Mouse (Mus musculus) CH12F3 (cell line): Measurements from ENCODE around the gene Cntd1.

Experiments used
- in situ Hi-C: fragments of 300-500 bp; cut with MboI; formaldehyde crosslinking; loops from 2 replicates; pipeline ENCODE4 v1.14.3; 2020; ENCODE audit warnings: low sequenced_read_pairs

The Cntd1 gene

GRCm38 (mm10) chr11:101253613-101254389 lies 25.0 kb upstream of the Cntd1 start, which contains the start of gene Vps25:
Gene Vps25, plus strand, starts transcription at chr11:101253707.
- in situ Hi-C loops = loop anchor here (5.0 kb wide), 1 partner anchor 36 kb away; no protein-coding TSS in a partner anchor

DNA sequence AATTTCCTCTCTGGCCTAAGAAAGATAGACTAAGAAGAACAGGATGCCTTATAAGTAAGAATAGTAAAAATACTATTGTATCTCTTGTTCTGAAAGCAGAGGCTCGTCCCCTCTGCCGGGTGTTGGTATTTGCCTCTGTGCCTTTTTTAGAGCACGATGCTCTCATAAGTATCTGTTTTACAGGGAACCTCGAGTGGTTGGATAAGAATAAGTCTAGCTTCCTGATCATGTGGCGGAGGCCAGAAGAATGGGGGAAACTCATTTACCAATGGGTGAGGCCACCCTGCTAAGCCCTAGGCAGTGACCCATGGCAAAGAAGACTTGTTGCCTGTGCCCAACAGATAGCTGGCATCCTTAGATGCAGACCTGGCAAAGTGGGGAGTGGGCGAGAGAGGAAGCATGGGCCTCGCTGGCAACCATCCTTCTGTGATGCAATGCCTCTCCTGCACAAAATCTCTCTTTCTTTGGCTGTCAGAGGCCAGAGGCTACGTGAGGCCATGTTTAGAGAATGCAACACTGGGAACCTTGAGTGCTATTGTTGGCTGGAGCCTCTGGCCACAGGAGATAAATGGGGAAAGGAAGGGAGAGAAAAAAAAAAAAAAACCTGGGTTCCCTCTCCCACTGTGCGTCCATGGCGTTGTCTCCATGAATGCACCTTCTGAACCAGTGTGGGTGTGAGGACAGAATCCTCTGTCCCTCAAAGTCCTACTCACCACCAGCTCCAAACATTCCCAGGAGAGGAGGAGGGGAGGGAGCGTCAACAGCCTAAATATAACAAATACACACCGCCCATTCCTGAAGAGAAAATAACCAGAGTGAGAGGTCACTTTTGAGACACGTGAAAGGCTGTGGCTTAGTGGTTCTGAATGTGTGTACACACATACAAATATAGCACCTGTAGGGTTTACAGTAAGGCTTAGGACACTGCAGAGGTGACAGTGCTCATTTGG lies 22.7 kb upstream of the Cntd1 start:
- in situ Hi-C loops = no loop called here

- in situ Hi-C loops = no loop called here
Measured at GRCm38 (mm10) chr11:101259261-101259712, 19.5 kb upstream of the Cntd1 start.

DNA sequence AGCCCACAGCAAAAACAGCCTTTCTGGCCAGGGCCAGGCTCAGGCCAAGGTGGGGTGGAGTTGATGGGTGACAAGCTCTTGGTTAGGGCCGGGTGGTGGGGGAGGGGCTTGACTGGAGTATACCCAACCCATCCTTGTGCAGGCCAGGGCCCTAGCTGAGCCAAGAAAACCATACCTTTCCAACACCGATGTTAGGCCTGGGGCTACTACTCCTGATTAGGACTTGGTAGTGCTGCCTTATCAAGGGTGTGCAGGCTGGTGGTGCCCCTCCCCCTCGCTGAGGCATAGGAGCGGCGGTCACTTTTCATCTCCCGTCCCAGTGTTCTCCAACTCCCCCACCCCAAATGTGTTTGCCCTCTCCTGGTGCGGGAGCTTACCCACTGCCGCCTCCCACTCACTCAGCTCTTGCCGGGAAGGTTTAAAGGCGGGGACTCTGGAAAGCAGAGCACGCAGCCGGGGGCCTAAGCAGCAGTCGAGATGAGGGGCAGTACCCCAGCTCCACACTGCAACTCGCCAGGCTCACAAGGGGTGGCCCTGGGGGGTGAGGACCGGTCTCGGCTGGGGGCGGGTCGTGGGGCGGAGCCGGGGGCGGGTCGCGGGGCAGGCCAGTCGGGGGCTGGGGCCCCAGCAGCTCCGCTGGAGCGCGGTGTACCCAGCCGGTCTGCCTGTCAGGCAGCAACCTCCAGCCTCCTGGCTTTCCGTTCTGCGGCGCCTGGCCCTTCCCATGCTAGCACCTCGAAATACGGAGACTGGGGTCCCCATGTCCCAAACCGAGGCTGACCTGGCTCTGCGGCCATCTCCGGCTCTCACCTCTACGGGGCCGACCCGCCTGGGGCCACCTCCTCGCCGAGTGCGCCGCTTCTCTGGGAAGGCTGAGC lies 18.6 kb upstream of the Cntd1 start, which contains the start of gene Wnk4:
Gene Wnk4 (plus strand): TSS at position 620 of the 878 bp plus-strand sequence.
- in situ Hi-C loops = no loop called here

DNA sequence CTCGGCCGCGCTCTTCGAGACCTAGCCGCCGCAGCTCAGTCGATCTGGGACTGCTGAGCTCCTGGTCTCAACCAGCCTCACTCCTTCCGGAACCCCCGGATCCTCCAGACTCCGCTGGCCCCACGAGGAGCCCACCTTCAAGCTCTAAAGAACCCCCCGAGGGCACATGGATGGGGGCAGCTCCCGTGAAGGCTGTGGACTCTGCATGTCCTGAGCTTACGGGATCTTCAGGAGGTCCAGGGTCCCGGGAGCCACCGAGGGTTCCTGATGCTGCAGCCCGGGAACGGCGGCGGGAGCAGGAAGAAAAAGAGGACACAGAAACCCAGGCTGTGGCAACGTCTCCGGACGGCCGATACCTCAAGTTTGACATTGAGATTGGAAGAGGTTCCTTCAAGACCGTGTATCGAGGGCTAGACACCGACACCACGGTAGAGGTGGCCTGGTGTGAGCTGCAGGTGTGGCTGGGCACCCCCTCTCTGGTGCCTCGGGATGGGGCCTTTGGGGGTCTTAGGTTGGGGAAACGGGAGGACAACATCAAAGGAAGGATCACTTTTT lies 17.9 kb upstream of the Cntd1 start:
- in situ Hi-C loops = no loop called here

- in situ Hi-C loops = no loop called here
Measured at GRCm38 (mm10) chr11:101262272-101262967, 16.4 kb upstream of the Cntd1 start.

DNA sequence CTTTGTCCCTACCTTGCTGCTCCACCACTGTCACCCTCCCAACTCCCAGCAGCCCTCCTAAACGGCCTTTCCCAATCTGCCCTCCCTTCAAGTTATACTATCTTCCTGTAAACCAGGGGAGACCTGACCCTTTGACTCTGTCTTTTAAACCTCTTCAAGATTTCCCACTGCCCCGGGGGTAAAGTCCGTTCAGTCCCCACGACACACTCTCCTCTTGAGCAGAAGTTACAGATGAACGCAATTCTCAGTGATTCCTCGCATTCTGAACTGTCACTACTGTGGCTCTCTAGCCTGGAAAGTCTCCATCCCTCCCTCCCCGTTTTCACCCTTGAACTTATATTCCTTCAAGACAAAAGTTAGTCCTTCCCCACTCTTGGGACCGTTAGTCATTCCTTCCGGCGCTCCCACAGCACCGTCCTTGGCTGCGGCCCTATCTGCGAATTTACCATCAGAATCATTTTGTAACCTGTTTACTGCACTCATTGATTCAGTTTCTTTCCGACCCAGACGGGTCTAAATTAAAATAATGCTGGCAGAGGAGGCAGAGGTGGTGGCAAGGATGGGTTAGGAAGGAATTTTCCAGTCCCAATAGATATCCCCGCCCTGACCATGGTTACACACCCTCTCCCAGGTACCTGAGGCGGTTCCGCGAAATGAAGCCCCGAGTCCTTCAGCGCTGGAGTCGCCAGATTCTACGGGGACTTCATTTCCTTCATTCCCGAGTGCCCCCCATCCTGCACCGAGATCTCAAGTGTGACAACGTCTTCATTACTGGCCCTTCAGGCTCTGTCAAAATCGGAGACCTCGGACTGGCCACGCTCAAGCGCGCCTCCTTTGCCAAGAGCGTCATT lies 15.4 kb upstream of the Cntd1 start:
- in situ Hi-C loops = no loop called here

DNA sequence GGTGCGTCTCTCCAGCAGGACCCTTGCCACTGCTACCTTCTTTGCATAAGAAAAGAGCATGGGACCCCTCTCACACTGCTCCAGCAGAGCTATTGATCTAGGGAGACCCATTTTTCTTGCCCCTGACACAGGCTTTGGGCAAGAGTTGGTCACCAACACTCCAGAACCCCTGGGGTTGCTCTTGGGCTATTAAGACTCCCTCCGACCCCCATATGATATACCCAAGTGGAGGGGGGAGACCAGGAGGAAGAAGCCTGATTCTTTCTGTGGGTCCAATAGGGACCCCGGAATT lies 14.9 kb upstream of the Cntd1 start:
- in situ Hi-C loops = no loop called here

DNA sequence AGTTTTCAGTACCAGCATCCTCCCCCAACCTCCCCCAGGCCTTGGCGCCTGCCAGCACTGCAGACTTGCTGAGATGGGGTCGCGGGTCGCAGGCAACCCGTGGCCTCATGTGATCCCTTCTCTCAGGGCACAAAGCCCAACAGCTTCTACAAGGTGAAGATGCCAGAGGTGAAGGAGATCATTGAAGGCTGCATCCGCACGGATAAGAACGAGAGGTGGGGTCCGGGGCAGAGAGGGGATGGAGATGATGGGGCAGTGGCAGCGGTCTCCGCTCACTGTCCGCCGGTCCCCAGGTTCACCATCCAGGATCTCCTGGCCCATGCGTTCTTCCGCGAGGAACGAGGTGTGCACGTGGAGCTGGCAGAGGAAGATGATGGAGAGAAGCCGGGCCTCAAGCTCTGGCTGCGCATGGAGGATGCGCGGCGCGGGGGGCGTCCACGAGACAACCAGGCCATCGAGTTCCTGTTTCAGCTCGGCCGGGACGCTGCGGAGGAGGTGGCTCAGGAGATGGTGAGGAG lies 13.8 kb upstream of the Cntd1 start:
- in situ Hi-C loops = no loop called here

DNA sequence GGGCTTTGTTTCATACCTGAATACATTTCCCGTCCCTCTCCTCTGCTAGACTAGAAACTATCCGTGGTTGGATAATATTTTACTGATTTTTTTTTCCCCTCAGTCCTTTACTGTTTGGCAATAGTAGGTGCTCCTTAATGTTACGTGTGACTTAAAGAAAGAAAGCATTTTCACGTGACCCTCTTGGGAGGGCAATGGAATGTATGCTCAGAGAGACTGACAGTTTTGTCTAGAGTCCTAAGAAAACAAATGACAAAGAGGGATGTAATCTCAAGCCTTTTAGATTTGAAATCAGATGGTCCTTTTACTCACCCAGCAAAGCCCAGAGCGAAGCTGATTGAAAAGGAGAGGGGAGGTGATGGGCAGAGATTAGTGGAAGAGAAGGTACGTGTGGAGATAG lies 12.9 kb upstream of the Cntd1 start:
- in situ Hi-C loops = no loop called here

- in situ Hi-C loops = no loop called here
Measured at GRCm38 (mm10) chr11:101269577-101270116, 9.2 kb upstream of the Cntd1 start.

DNA sequence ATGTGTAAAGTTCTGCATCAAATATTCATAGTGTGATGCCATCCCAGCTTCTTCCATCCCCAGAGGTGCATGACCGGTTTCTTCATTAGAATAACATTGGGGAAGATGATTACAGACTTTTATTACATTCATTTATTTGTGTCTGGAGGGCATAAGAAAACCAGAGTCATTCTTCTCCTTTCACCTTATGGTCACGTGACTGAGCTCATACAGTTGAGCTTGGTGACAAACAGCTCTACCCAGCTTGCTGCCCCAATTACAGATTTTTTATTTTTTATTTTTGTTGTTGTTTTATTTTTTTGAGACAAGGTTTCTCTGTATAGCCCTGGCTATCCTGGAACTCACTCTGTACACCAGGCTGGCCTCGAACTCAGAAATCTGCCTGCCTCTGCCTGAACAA lies 6.4 kb upstream of the Cntd1 start:
- in situ Hi-C loops = no loop called here

- in situ Hi-C loops = no loop called here
Measured at GRCm38 (mm10) chr11:101275309-101275708, 3.5 kb upstream of the Cntd1 start.

- in situ Hi-C loops = no loop called here
Measured at GRCm38 (mm10) chr11:101276319-101277070, 2.3 kb upstream of the Cntd1 start.

DNA sequence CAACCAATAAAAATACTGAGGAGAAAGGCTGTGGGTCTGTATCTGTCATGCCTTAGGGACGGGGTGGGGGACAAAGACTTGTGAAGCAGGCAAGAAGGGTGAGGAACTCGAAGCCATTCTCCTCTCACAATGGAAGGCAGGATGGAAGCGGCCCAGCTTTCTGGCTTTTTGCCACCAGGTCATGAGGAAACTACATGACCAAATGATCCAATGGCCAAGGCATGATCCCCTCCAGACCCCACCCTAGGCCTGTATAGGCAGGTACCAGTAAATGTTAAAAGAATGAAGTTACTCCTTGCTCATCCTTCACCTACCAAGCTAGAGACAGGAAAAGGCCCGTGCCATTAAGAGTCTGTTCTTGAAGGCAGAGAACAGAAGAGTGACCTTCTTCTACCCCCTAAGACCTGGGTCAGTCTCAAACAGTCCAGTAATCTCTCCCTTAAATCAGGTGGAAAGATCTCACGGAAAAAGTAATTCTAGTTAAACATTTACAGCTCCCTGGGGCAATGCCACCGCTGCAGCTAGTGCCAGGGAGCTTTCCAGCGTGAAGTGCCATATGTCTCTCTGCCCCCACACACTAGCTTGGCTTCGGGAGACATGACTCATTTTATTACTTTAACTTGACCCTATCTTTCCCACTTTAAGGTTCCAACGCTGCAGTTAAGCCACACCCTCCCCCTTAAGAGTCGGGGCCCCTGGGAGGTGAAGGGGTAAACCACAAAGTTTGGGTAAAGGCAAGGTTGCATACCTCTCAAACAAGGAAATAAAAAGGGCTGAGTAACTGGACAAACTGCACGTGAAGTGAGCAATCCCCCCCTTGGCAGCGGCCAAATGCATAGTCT lies 1.2 kb upstream of the Cntd1 start:
- in situ Hi-C loops = no loop called here

DNA sequence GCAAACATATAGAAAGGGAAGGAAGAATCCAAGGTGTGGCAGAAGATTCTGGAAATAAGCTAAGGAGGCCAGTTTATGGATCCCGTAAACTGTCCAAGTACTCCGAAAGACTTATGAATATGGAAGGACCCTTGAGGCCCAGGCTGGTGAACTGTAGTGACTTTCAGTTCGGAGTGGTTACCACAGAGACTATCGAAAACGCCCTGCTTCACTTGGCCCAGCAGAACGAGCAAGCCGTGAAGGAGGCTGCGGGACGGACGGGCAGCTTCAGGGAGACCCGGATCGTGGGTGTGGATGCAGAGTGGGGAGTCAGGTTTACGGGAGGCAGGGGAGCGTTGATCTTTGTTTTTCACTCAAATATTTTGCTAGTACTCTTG lies 369 bp downstream of the Cntd1 start:
- in situ Hi-C loops = no loop called here

- in situ Hi-C loops = no loop called here
Measured at GRCm38 (mm10) chr11:101280837-101281236, 2.0 kb downstream of the Cntd1 start.
